ENCODE assay signal across 11 mouse cellular contexts in genomic region chr11:57582818-57583635, GRCm38 (mm10).
A peak's percentile ranks its signal among the peaks of the same experiment; 100 is the strongest.
DNase-seq lines count a peak whose midpoint lies in the region; ATAC-seq and TF ChIP-seq lines count a peak whose summit lies in the region.
"Had no signal": no experiment of that assay in that cellular context is flagged by ENCODE, and none has a peak within 500 bp of the region (broad histone marks: within the 10 kb centered on the region; RNA-seq: fewer than 3 reads in every experiment).

No protein-coding gene starts in this region.

- H3K27me3 ChIP-seq in forebrain, postnatal 0 days (ENCODE audit: insufficient read depth, low read length), result no peaks in the 10 kb centered on the region
- no peaks in the 10 kb centered on the region for H3K27me3 ChIP-seq in midbrain, embryonic 14.5 days (ENCODE audit: control insufficient read depth, insufficient read depth, low read length)
- no peaks in the 10 kb centered on the region for H3K27me3 ChIP-seq in kidney, adult 2 months (replicated peaks; ENCODE audit: control insufficient read depth, insufficient read depth, low read length)
- H3K27me3 ChIP-seq: liver, embryonic 15.5 days had no signal

- no peaks in the 10 kb centered on the region for H3K9me3 ChIP-seq in forebrain, postnatal 0 days (ENCODE audit: low read length)
- no peaks in the 10 kb centered on the region; the same call in 1 of the 2 replicates for H3K9me3 ChIP-seq in midbrain, embryonic 14.5 days (ENCODE audit: control insufficient read depth, low read length)
- H3K9me3 ChIP-seq: liver, embryonic 15.5 days had no signal

- H3K27ac ChIP-seq in forebrain, postnatal 0 days (ENCODE audit: low read depth, low read length), result peak overlapping the region; percentile 45; the same call in 1 of the 2 replicates
- peak overlapping the region; percentile 15 for H3K27ac ChIP-seq in midbrain, embryonic 14.5 days (replicated peaks; ENCODE audit: low read depth, low read length)
- H3K27ac ChIP-seq in kidney, adult 2 months (ENCODE audit: insufficient read depth, low read depth, low read length), result no peak overlapping the region
- H3K27ac ChIP-seq: liver, embryonic 15.5 days had no signal

- ATAC-seq in forebrain, postnatal 0 days, result peak; percentile 86
- peak; percentile 79 for ATAC-seq in midbrain, embryonic 14.5 days (ENCODE audit: low FRiP score, low TSS enrichment)
- ATAC-seq: activated CD4-positive, CD25-positive, alpha-beta regulatory T cell, adult 4 months had no signal

- peaks cover 13% of the 10 kb centered on the region; the same call in 1 of the 2 replicates for H3K4me1 ChIP-seq in forebrain, postnatal 0 days (ENCODE audit: insufficient read depth)
- peaks cover 30% of the 10 kb centered on the region for H3K4me1 ChIP-seq in midbrain, embryonic 14.5 days (ENCODE audit: control insufficient read depth, insufficient read depth, low read length)
- no peaks in the 10 kb centered on the region for H3K4me1 ChIP-seq in kidney, adult 2 months (ENCODE audit: control insufficient read depth, insufficient read depth, low read length)

- H3K9ac ChIP-seq in forebrain, postnatal 0 days, result no peak overlapping the region
- H3K9ac ChIP-seq in midbrain, embryonic 14.5 days (replicated peaks; ENCODE audit: low read length), result no peak overlapping the region
- H3K9ac ChIP-seq: liver, embryonic 15.5 days had no signal

- no peak for TF ChIP-seq POLR2A in kidney, adult 2 months (IDR thresholded peaks at IDR 0.05; ENCODE audit: low read depth, low read length)

- no peak for TF ChIP-seq CTCF in forebrain, postnatal 0 days (IDR thresholded peaks at IDR 0.05; ENCODE audit: low read depth)
- TF ChIP-seq CTCF in kidney, adult 2 months (conservative IDR thresholded peaks at IDR 0.05; ENCODE audit: insufficient read depth, insufficient read length, low read depth, low read length), result no peak

- WGBS in forebrain, postnatal 0 days, result 4% methylated on average over 10 of the region's 10 CpGs
- 5% methylated on average over 10 of the region's 10 CpGs for whole genome bisulfite sequencing in midbrain, embryonic 14.5 days
- WGBS in kidney, adult 2 months, result 32% methylated on average over 10 of the region's 10 CpGs

- H3K4me3 ChIP-seq in forebrain, postnatal 0 days (ENCODE audit: low read depth, low read length), result no peak overlapping the region
- H3K4me3 ChIP-seq in midbrain, embryonic 14.5 days (replicated peaks; ENCODE audit: low read depth, low read length), result no peak overlapping the region
- no peak overlapping the region for H3K4me3 ChIP-seq in kidney, adult 2 months (ENCODE audit: insufficient read depth, low read depth, low read length)
- H3K4me3 ChIP-seq: liver, embryonic 15.5 days had no signal

- no peak overlapping the region for H3K4me2 ChIP-seq in forebrain, postnatal 0 days (ENCODE audit: low read depth)
- 0 out of 2 replicates have a peak overlapping the region, but pooled peaks have one; percentile 6 for H3K4me2 ChIP-seq in midbrain, embryonic 14.5 days (ENCODE audit: low read length)

- DNase-seq in ES-CJ7 (ENCODE audit: low read depth, low spot score) (peak; percentile 86), ZHBTc4 (ENCODE audit: low read depth, low spot score) (peak; percentile 73)
- DNase-seq in forebrain, postnatal 0 days, result peak; percentile 69
- DNase-seq in midbrain, embryonic 14.5 days, result peak; percentile 79
- DNase-seq in kidney, adult 2 months, result no peak
- no peak for DNase-seq in kidney, postnatal 4 days
- no peak for DNase-seq in urinary bladder, postnatal 25 days (ENCODE audit: low spot score)
- DNase-seq in adrenal gland, postnatal 4 days (ENCODE audit: low spot score in 2 of 2), result no peak
- DNase-seq: thymus, postnatal 4 days had no signal

- no peaks in the 10 kb centered on the region for H3K36me3 ChIP-seq in forebrain, postnatal 0 days (ENCODE audit: insufficient read depth)
- H3K36me3 ChIP-seq in midbrain, embryonic 14.5 days (ENCODE audit: control insufficient read depth, insufficient read depth, low read length), result no peaks in the 10 kb centered on the region
- H3K36me3 ChIP-seq in kidney, adult 2 months (ENCODE audit: control insufficient read depth, insufficient read depth, low read length), result no peaks in the 10 kb centered on the region
- H3K36me3 ChIP-seq: liver, embryonic 15.5 days had no signal

Comparison
In these comparisons a context has a peak if more than half of its experiments do, and no peak if none do; other contexts are left out.
1. DNase-seq: peak in ES-CJ7 (single experiment), ZHBTc4 (single experiment), forebrain, postnatal 0 days (single experiment) and midbrain, embryonic 14.5 days (single experiment); none in kidney, adult 2 months (single experiment), kidney, postnatal 4 days (0 of 2), urinary bladder, postnatal 25 days (single experiment) and adrenal gland, postnatal 4 days (0 of 2).